Mouse (Mus musculus) central nervous system, embryonic 11.5 days (tissue): ENCODE data around the gene Tbc1d24. TPM values are rescaled to one million over a fixed set of nuclear protein-coding genes. Genes with fewer than 3 reads are reported as not detected.

Experiments used
- polyA plus RNA-seq: library from polyadenylated mRNA; depleted of rRNA; stranded (reverse); fragments of >200 nt; gene quantifications from 2 replicates; pipeline ENCODE4 v1.2.3, GENCODE M21; 2012; rRNA removed

Gene Tbc1d24
- polyA plus RNA-seq, result 20.8 and 26.1 TPM in 2 replicates

DNA sequence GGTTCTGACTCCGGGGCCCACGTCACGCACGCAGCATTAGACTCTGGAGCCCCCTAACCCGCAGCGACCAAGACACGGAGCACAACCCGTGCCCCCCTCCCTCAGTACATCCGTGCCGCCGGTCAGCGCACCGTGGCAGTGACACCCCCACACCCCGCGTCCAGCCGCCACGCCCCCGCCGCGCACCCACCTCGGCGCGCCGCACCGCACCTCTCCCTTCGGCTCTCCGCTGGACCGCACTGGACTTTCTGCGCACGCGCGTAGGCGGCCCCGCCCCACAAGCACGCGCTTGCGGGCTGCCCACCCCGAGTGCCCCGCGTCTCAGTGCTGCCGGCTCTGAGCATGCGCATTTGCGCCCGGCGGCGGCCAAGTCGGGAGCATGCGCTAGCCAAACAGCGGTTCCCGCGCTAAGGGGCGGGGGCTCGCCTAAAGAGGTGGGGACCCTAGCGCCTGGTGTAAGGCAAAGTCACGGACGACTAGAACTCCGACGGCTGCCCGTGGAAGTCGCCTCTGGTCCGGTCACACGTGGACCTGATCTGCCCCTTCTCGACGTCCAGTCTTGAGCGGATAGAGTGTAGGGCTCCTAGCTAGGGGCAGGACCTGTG, at the start of gene Tbc1d24:
Tbc1d24 (minus strand) TSS at position 279 of the 605 bp plus-strand sequence.

DNA sequence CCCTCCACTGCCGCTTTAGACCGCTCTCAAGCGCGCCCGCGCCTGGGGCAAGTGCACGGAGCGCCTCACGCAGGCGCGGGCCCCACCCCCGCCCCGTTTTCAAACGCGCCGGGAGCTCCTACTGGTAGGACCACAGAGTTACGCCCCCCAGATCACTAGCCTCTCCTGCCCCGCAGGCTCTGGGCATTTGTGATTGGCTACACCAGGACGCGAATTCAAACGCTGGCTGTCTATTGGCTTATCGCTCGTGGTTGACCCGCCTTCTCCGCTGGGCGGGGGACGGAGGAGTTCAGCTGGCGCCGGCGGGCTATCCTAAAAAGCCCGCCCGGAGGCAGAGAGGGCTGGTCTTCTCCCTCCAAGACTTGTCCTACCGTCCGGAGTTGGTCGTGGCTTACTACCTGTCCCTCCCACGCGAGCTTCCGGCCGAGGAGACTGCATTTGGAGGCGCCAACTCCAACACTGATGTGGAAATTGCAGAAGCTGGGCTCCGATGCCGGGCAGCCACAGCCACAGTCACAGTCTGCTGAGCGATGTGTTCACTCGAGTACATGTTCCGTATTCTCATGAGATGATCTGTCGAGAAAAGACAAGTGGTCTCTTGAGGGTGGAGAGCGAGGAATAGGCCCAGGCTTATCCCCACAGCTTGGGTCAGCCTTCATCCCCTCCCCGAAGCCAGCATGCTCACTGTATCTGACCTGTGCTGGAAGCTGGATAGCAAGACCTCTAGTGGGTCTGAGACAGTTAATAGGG, 46.1 kb upstream of the Tbc1d24 start, which contains the start of gene Ccnf:
Ccnf (minus strand) TSS at position 165 of the 750 bp plus-strand sequence.

DNA sequence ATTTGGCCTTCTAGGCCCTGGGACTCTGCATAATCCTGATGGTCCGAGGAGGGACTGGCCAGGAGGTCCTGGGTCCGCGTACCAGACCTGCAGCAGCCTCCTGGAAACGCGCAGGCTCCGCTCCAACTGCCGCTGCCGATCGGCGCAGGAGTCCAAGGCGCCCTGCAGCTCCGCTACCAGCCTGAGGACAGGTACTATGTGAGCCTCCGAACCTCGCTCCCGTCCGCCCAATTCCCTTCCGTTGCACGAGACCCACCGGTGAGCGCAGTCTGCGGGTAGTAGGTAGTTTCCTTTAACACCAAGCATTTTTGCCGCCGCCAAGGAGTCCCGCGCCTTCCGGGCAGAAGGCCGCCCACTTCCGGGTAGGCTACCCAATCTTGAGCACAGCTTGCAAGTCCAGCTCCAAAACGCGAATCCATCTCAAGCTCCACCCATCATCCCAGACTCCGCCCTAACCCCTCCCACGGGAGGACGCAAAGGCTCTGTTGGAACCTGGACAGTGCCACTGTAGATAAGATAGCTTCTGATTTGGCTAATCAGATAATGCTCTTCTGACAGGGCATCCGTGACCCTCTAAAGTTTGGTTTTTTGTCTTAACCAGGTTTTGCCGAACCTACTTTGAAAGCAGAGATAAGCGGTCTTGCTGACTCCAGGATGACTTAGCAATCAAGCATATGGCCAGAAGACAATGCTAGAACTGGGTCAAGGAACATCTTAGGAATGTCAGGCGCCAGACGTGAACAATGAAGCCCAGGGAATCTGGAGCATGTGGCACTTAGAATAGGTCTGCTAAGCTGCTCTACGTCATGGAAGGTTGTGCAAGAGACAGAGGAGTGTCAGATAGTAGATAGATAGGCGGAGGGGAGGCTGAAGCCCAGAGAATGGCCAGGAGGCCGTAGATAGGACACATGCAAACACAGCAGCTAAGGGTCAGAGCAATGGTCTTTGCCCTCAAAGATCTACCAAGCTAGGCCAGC, 15.4 kb upstream of the Tbc1d24 start, which contains the start of gene Tedc2:
Tedc2 (minus strand) TSS at position 417 of the 977 bp plus-strand sequence.

DNA sequence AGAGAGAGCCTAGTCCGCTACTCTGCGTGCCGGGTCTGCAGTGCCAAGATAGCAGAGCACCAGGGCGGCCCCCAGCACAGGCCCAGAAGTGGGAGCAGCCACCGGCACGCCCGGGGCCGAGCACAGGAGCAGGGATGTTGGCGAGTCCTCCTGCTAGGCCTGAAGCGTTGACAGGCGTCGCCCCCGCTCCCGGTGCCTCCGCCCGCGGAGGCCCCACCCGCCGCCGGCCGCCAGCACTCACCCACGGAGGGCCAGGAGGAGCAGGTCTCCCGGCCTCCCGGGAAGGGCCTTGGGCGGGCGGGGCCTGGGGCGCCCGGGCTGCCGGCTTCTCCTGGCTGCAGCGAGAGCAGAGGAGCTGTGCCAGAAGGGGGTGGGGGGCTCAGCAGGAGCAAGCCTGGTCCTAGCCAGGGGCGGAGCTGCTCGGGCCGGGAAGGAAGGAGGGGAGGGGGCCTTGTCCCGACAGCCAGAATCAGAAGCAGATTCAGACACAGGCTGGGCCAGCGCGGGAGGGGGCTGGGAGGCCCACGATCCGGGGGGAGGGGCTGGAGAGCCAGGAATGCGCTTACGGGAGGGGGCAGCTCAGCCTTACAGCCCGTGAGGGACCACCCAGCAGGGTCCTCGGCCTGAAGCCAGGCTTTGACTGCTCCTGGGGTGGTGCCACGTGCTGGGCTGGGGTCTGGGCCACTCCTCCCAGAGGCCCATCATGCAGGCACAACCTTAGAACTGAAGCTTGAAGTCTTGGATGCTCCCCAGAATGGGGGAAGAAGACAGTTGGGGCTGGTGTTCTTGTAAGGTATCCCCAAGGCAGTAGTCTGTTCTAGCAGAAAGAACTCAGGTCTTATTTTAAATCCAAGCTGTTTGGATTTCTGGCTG, 3.9 kb upstream of the Tbc1d24 start, which contains the start of gene Ntn3:
Ntn3 (minus strand) TSS at position 489 of the 873 bp plus-strand sequence.

DNA sequence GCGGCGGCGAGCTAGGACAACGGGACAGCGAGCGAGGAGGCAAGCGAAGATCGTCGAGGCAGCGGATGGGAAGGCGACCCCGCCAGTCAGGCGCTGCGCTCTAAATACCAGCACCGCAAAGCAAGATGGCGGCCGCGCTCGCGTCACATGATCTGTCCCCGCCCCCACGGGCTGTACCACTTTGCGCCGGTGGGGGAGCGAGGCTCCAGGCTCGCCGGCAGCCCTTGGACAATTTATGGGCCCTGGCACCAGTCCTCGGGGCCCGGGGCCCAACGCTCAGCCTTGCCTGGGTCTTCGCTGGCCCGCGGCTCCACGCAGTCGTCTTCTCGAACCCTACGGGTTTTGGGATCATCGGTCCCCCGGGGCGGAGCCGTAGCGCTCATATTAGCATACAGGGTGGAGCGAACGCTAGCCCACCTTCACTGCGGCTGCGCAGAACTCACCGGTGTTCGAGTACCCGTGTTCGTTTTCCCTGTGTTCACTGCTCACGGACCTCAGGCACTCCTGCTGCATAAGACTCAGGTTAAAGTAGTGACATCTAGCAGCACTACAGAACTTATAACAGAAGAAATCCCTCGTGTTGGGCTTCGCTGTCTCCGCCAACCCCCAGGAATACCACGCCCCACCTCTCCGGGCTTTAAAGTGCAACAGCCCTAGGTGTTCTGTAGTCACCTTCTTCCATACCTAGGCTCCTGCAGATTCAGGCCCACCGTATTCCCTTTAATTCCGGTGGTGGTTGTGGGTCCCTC, 35.9 kb downstream of the Tbc1d24 start, which contains the start of gene Atp6v0c:
Atp6v0c (minus strand) TSS at position 386 of the 749 bp plus-strand sequence.

DNA sequence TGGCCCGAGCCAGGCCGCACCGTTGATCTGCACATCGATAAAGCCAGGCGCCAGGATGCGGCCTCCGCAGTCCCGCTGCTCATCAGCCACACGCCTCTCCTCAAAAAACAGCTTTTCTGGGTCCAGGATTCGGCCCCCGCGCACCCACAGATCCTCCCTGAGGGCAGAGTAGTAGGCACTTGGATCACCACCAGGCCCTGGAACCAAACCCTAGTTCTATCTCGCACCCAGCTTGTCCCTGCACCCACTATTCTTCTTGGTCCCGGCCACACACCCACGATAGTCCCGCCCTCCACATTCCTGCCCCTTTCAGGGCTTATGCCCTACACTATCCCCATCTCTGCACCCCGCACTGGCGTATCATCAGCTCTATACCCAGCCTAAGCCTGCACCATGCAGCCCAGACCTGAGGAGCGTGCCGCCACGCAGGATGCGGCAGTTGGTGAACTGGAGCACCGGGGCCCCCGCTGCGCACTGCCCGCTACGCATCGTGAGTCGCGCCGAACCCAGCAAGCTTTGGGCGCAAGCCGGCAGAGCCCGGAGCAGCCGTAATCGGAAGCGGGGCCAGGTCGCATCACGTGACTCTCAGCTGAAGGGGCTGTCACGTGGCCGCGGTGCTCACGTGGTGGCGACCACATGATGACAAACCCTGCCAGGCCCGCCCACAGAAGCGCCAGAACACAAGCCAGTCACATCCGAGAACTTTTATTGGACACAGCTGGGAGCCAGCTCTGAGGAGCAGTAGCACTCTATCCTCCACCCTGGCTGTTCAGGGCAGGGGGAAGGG, 42.0 kb downstream of the Tbc1d24 start, which contains the start of gene Amdhd2:
Amdhd2 (minus strand) TSS at position 591 of the 787 bp plus-strand sequence.

DNA sequence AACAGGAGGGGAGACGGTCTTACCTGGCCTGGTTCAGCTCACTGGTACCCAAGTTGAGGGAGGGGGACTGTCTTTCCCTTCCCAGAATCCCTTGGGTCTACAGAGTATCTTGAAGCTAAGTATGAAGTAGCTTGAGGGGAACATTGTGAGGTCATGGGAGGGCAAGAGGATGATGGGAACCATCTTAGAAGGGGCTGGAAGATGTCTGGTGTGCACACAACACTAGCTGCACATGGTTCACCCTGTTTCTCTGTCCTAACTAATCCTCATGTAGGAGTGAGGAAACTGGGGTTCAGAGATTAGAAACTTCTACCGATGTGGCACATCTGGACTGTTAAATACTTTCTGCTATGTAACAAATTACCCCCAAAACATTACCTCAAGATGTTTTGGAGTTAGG, 54.5 kb downstream of the Tbc1d24 start, which contains the start of gene Pdpk1:
Pdpk1 (minus strand) TSS at position 101 of the 400 bp plus-strand sequence.

Other genes starting within 250 kb of the Tbc1d24 start
- gene Prss30, start 225.0 kb downstream of the Tbc1d24 start, polyA plus RNA-seq, result 0.05 TPM in 1 of 2 replicates, not detected in the other
- 0.22 and 0.35 TPM in 2 replicates for gene Prss22, start 207.5 kb downstream of the Tbc1d24 start, polyA plus RNA-seq
- gene Prss27, start 167.4 kb downstream of the Tbc1d24 start, polyA plus RNA-seq, result 0.15 TPM in 1 of 2 replicates, not detected in the other
- gene Kctd5, start 132.1 kb downstream of the Tbc1d24 start, polyA plus RNA-seq, result 46.7 and 67.8 TPM in 2 replicates
- 16.1 and 22.5 TPM in 2 replicates for gene Pdpk1, start 54.6 kb downstream of the Tbc1d24 start, polyA plus RNA-seq
- 32.4 and 42.6 TPM in 2 replicates for gene Amdhd2, start 41.8 kb downstream of the Tbc1d24 start, polyA plus RNA-seq
- 302 and 437 TPM in 2 replicates for gene Atp6v0c, start 35.9 kb downstream of the Tbc1d24 start, polyA plus RNA-seq
- 8.9 and 15.4 TPM in 2 replicates for gene Ntn3, start 4.0 kb upstream of the Tbc1d24 start, polyA plus RNA-seq
- 35.9 and 38.6 TPM in 2 replicates for gene Tedc2, start 15.3 kb upstream of the Tbc1d24 start, polyA plus RNA-seq
- 57.5 and 58.4 TPM in 2 replicates for gene Ccnf, start 45.9 kb upstream of the Tbc1d24 start, polyA plus RNA-seq
- gene Abca17, start 145.5 kb upstream of the Tbc1d24 start, polyA plus RNA-seq, result 0.02 and 0.25 TPM in 2 replicates
- 12.7 and 15.1 TPM in 2 replicates for gene Abca3, start 146.4 kb upstream of the Tbc1d24 start, polyA plus RNA-seq
- gene Rnps1, start 209.0 kb upstream of the Tbc1d24 start, polyA plus RNA-seq, result 387 and 433 TPM in 2 replicates
- 51.7 and 52.0 TPM in 2 replicates for gene Eci1, start 221.1 kb upstream of the Tbc1d24 start, polyA plus RNA-seq
- gene Dnase1l2, start 237.5 kb upstream of the Tbc1d24 start, polyA plus RNA-seq, result 11.3 and 13.6 TPM in 2 replicates